In the genomic region with DNA sequence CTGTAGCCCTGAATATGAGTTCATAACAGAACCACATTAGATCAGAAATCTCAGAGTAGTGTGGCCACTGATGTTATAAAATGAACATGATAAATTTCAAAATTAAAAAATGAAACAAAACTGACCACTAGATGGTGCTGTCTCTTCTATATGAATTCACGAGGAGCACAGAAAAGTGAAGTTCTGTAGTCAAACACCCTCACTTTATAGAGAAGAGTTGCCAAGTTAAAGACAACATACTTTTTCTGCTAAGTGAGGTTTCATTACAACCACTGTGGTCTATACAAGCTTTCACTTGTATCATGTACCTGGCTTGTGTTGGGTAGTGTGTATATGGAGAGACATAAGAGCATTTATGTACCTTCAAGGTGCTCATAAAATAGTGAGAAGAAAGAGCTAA, we compare ENCODE assay signal across 9 mouse cellular contexts. TPM values are rescaled to one million over a fixed set of nuclear protein-coding genes. Genes with fewer than 3 reads are reported as not detected.
DNase-seq lines count a peak whose midpoint lies in the region; ATAC-seq and TF ChIP-seq lines count a peak whose summit lies in the region.
"Had no signal": no experiment of that assay in that cellular context is flagged by ENCODE, and none has a peak within 500 bp of the region (broad histone marks: within the 10 kb centered on the region; RNA-seq: fewer than 3 reads in every experiment).

No protein-coding gene starts in this region.

- WGBS in forebrain, embryonic 11.5 days: 7% methylated on average over 1 of the region's 1 CpGs
- WGBS in forebrain, embryonic 12.5 days: 4% methylated on average over 1 of the region's 1 CpGs
- WGBS in midbrain, embryonic 11.5 days: 4% methylated on average over 1 of the region's 1 CpGs
- WGBS in midbrain, embryonic 10.5 days: 6% methylated on average over 1 of the region's 1 CpGs
- 0% methylated on average over 1 of the region's 1 CpGs for WGBS in hindbrain, postnatal 0 days

- no peak overlapping the region for H3K27ac ChIP-seq in forebrain, embryonic 11.5 days (ENCODE audit: low read depth, low read length)
- H3K27ac ChIP-seq in forebrain, embryonic 12.5 days: no peak overlapping the region
- no peak overlapping the region for H3K27ac ChIP-seq in midbrain, embryonic 11.5 days (ENCODE audit: low read depth, low read length)
- H3K27ac ChIP-seq in midbrain, embryonic 10.5 days (replicated peaks): no peak overlapping the region
- H3K27ac ChIP-seq in hindbrain, postnatal 0 days: no peak overlapping the region

- peak; percentile 69 for TF ChIP-seq CTCF in hindbrain, postnatal 0 days (IDR thresholded peaks at IDR 0.05; ENCODE audit: low read depth)

- H3K9me3 ChIP-seq in forebrain, embryonic 11.5 days (ENCODE audit: control insufficient read depth, low read length): no peaks in the 10 kb centered on the region
- no peaks in the 10 kb centered on the region for H3K9me3 ChIP-seq in forebrain, embryonic 12.5 days
- no peaks in the 10 kb centered on the region for H3K9me3 ChIP-seq in midbrain, embryonic 11.5 days (ENCODE audit: control insufficient read depth, low read length)
- no peaks in the 10 kb centered on the region for H3K9me3 ChIP-seq in midbrain, embryonic 10.5 days (replicated peaks)
- no peaks in the 10 kb centered on the region for H3K9me3 ChIP-seq in hindbrain, postnatal 0 days (ENCODE audit: low read length)

- H3K36me3 ChIP-seq in forebrain, embryonic 11.5 days (ENCODE audit: control insufficient read depth, insufficient read depth, low read length): no peaks in the 10 kb centered on the region
- no peaks in the 10 kb centered on the region for H3K36me3 ChIP-seq in forebrain, embryonic 12.5 days (replicated peaks)
- H3K36me3 ChIP-seq in midbrain, embryonic 11.5 days (ENCODE audit: control insufficient read depth, insufficient read depth, low read length): no peaks in the 10 kb centered on the region
- H3K36me3 ChIP-seq in midbrain, embryonic 10.5 days: no peaks in the 10 kb centered on the region
- H3K36me3 ChIP-seq in hindbrain, postnatal 0 days (ENCODE audit: insufficient read depth, low read length): no peaks in the 10 kb centered on the region

- no peaks in the 10 kb centered on the region for H3K4me1 ChIP-seq in forebrain, embryonic 11.5 days (replicated peaks; ENCODE audit: control insufficient read depth, insufficient read depth, low read length)
- no peaks in the 10 kb centered on the region for H3K4me1 ChIP-seq in forebrain, embryonic 12.5 days
- no peaks in the 10 kb centered on the region for H3K4me1 ChIP-seq in midbrain, embryonic 11.5 days (ENCODE audit: control insufficient read depth, insufficient read depth, low read length)
- H3K4me1 ChIP-seq in midbrain, embryonic 10.5 days: no peaks in the 10 kb centered on the region; the same call in 1 of the 2 replicates
- no peaks in the 10 kb centered on the region for H3K4me1 ChIP-seq in hindbrain, postnatal 0 days (ENCODE audit: insufficient read depth, low read length)

- no peak overlapping the region for H3K9ac ChIP-seq in forebrain, embryonic 11.5 days (ENCODE audit: low read length)
- no peak overlapping the region for H3K9ac ChIP-seq in forebrain, embryonic 12.5 days
- H3K9ac ChIP-seq in midbrain, embryonic 11.5 days (ENCODE audit: low read length): no peak overlapping the region
- H3K9ac ChIP-seq in hindbrain, postnatal 0 days (replicated peaks; ENCODE audit: low read length): no peak overlapping the region

- no peak overlapping the region for H3K4me2 ChIP-seq in forebrain, embryonic 11.5 days (ENCODE audit: low read depth, low read length, severe bottlenecking)
- no peak overlapping the region for H3K4me2 ChIP-seq in forebrain, embryonic 12.5 days
- no peak overlapping the region for H3K4me2 ChIP-seq in midbrain, embryonic 11.5 days
- no peak overlapping the region for H3K4me2 ChIP-seq in hindbrain, postnatal 0 days (ENCODE audit: low read depth, low read length)

- no peaks in the 10 kb centered on the region for H3K27me3 ChIP-seq in forebrain, embryonic 11.5 days (ENCODE audit: control insufficient read depth, insufficient read depth, low read length)
- H3K27me3 ChIP-seq in forebrain, embryonic 12.5 days: no peaks in the 10 kb centered on the region
- no peaks in the 10 kb centered on the region for H3K27me3 ChIP-seq in midbrain, embryonic 11.5 days (ENCODE audit: control insufficient read depth, insufficient read depth, low read length)
- no peaks in the 10 kb centered on the region for H3K27me3 ChIP-seq in midbrain, embryonic 10.5 days (ENCODE audit: low read depth, poor library complexity, severe bottlenecking)
- H3K27me3 ChIP-seq in hindbrain, postnatal 0 days (ENCODE audit: insufficient read depth, low read length): no peaks in the 10 kb centered on the region

- ATAC-seq in forebrain, embryonic 11.5 days (replicated peaks; ENCODE audit: low FRiP score): peak; percentile 69
- no peak; the same call in 1 of the 2 replicates for ATAC-seq in forebrain, embryonic 12.5 days (ENCODE audit: low FRiP score)
- peak; percentile 57 for ATAC-seq in midbrain, embryonic 11.5 days (ENCODE audit: low FRiP score)
- 0 out of 2 replicates have a peak, but pooled peaks have one; percentile 32 for ATAC-seq in hindbrain, postnatal 0 days

- no peak for DNase-seq in forebrain, embryonic 11.5 days (ENCODE audit: low spot score)
- DNase-seq in midbrain, embryonic 11.5 days (ENCODE audit: low spot score, missing footprints): peak; percentile 95
- DNase-seq in midbrain, embryonic 10.5 days (ENCODE audit: low spot score): no peak
- peak; percentile 90 for DNase-seq in hindbrain, postnatal 0 days (ENCODE audit: low spot score)
- peak; percentile 16 for DNase-seq in retina, postnatal 7 days (ENCODE audit: low read depth, low spot score)
- DNase-seq in spleen, postnatal 14 days (ENCODE audit: low spot score in 2 of 2): no peak
- DNase-seq in urinary bladder, adult 18-20 months (ENCODE audit: low spot score in 2 of 2): no peak

- no peak overlapping the region for H3K4me3 ChIP-seq in forebrain, embryonic 11.5 days (ENCODE audit: low read depth, low read length)
- H3K4me3 ChIP-seq in forebrain, embryonic 12.5 days (replicated peaks): no peak overlapping the region
- no peak overlapping the region for H3K4me3 ChIP-seq in midbrain, embryonic 11.5 days (ENCODE audit: low read depth, low read length)
- no peak overlapping the region for H3K4me3 ChIP-seq in midbrain, embryonic 10.5 days
- no peak overlapping the region for H3K4me3 ChIP-seq in hindbrain, postnatal 0 days (ENCODE audit: low read length)
- H3K4me3 ChIP-seq: myocyte had no signal

RNA-seq across cellular contexts. Expression of a gene that starts 19.4 kb away (rescaled TPM):
- polyA plus RNA-seq in forebrain, embryonic 11.5 days (2014; fragmentation: Nextera tagmentation; extraction: Ambion mirVana): 63.1 and 64.4 TPM in 2 replicates
- 59.8 and 65.0 TPM in 2 replicates for polyA plus RNA-seq in forebrain, embryonic 12.5 days (2016; fragmentation: Nextera tagmentation; extraction: Ambion mirVana)
- polyA plus RNA-seq in midbrain, embryonic 11.5 days (2014; fragmentation: Nextera tagmentation; extraction: Ambion mirVana): 73.1 and 78.0 TPM in 2 replicates
- 70.0 and 72.1 TPM in 2 replicates for polyA plus RNA-seq in midbrain, embryonic 10.5 days (2016; fragmentation: Nextera tagmentation; extraction: Ambion mirVana)
- total RNA-seq in hindbrain, postnatal 0 days (2014; rRNA removed): 41.7 and 98.6 TPM in 2 replicates
- polyA plus RNA-seq in hindbrain, postnatal 0 days (2015; fragmentation: Nextera tagmentation; extraction: Ambion mirVana): 93.6 and 95.7 TPM in 2 replicates

Comparison
In these comparisons a context has a peak if more than half of its experiments do, and no peak if none do; other contexts are left out.
1. DNase-seq: peak in midbrain, embryonic 11.5 days (single experiment), hindbrain, postnatal 0 days (single experiment) and retina, postnatal 7 days (single experiment); none in forebrain, embryonic 11.5 days (single experiment), midbrain, embryonic 10.5 days (single experiment), spleen, postnatal 14 days (0 of 2) and urinary bladder, adult 18-20 months (0 of 2).